Mouse (Mus musculus) C2C12 (cell line): ENCODE data around the gene Trim65. TPM values are rescaled to one million over a fixed set of nuclear protein-coding genes. Genes with fewer than 3 reads are reported as not detected.

ENCODE experiments used
- H3K27me3 ChIP-seq: one replicate; pipeline ENCODE4 v1.6.1; 2011; ENCODE audit not compliant: control insufficient read depth, insufficient read depth, insufficient read length
- H3K36me3 ChIP-seq: one replicate; pipeline ENCODE4 v1.6.1; 2011; ENCODE audit not compliant: control insufficient read depth, insufficient read depth
- H3K4me3 ChIP-seq: one replicate; pipeline ENCODE4 v1.5.1; 2011; ENCODE audit warnings: mild to moderate bottlenecking, control low read depth; ENCODE audit not compliant: poor library complexity, insufficient read depth, severe bottlenecking
- H3K79me2 ChIP-seq: one replicate; pipeline ENCODE4 v1.6.1; 2011; ENCODE audit not compliant: control insufficient read depth, insufficient read depth
- H3K79me3 ChIP-seq: one replicate; pipeline ENCODE4 v1.6.1; 2011; ENCODE audit warnings: low read depth, control low read depth
- H3ac ChIP-seq: one replicate; pipeline ENCODE3; 2011; ENCODE audit warnings: low read depth; ENCODE audit not compliant: control insufficient read depth, insufficient read length
- CEBPB ChIP-seq: IDR thresholded peaks from one replicate; pipeline ENCODE4 v1.6.1; 2011; ENCODE audit warnings: low read depth, mild to moderate bottlenecking, control low read depth, moderate library complexity
- CTCF ChIP-seq: IDR thresholded peaks from one replicate; pipeline ENCODE4 v1.5.1; 2011; ENCODE audit not compliant: control insufficient read depth, insufficient read depth, insufficient read length
- FOSL1 ChIP-seq: IDR thresholded peaks from one replicate; pipeline ENCODE4 v1.8.0; 2011; ENCODE audit warnings: mild to moderate bottlenecking, low read length; ENCODE audit not compliant: poor library complexity, insufficient read depth, severe bottlenecking
- MAX ChIP-seq: IDR thresholded peaks from one replicate; pipeline ENCODE4 v1.6.1; 2011; ENCODE audit warnings: mild to moderate bottlenecking, control low read depth
- MYOD1 ChIP-seq: IDR thresholded peaks from one replicate; pipeline ENCODE4 v1.6.1; 2011; ENCODE audit warnings: low read depth; ENCODE audit not compliant: control insufficient read depth, insufficient read length
- MYOG ChIP-seq: IDR thresholded peaks from one replicate; pipeline ENCODE4 v1.6.1; 2011; ENCODE audit not compliant: control insufficient read depth, insufficient read length; ENCODE audit errors: extremely low read depth
- USF1 ChIP-seq: IDR thresholded peaks from one replicate; pipeline ENCODE4 v1.6.1; 2011; ENCODE audit warnings: low read depth, mild to moderate bottlenecking, control low read depth, moderate library complexity
- polyA plus RNA-seq: library from polyadenylated mRNA; unstranded; fragments of >200 nt; fragmentation: generic; extraction: Trizol; gene quantifications from one replicate; pipeline ENCODE4 v1.2.1, GENCODE M21; 2012; ENCODE audit warnings: missing spikeins

The Trim65 gene
- polyA plus RNA-seq, 1 experiment: 2.7 TPM

- Histone ChIP-seq H3K27me3 (no peaks in the 10 kb centered on the region), H3K4me3 (no peak overlapping the region), H3K79me2 (peaks cover 22% of the 10 kb centered on the region), H3K36me3 (peaks cover 52% of the 10 kb centered on the region), H3ac (no peak overlapping the region), H3K79me3 (peaks cover 3% of the 10 kb centered on the region)
- no peak for TF ChIP-seq MYOD1
- no peak for TF ChIP-seq MAX
- no peak for TF ChIP-seq CTCF
- no peak for TF ChIP-seq FOSL1
- TF ChIP-seq MYOG: no peak
These were observed 47.7 kb downstream of the Trim65 start for GRCm38 (mm10) chr11:116083096-116083672.

DNA sequence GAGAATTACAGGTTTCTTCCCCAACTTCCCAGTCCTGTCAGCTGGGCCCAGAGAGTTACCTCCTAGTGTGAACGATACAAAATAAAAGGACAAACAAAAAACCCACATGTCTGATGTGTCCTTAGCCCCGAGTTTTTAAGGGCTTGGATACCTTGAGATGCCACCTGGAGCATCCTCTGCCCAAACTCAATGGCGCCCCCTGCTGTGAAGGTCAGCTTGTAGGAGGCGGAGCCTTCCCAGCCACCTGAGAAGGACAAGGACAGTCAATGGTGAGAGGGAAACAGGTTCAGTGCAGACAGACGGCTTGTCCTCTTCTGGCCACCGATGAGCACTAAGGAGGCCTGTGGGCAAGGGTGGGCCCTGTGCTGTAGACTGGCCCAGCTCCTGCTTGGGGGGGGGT is 49.8 kb downstream of the Trim65 start:
- no peak overlapping the region for H3ac ChIP-seq
- no peak for TF ChIP-seq MYOG
- TF ChIP-seq FOSL1: no peak
- TF ChIP-seq CTCF: no peak
- no peak for TF ChIP-seq MYOD1
- no peak for TF ChIP-seq USF1
- no peak for TF ChIP-seq CEBPB
- TF ChIP-seq MAX: no peak
- H3K36me3 ChIP-seq: peaks cover 52% of the 10 kb centered on the region
- H3K4me3 ChIP-seq: no peak overlapping the region
- peaks cover 18% of the 10 kb centered on the region for H3K79me2 ChIP-seq
- H3K79me3 ChIP-seq: peaks cover 1% of the 10 kb centered on the region
- H3K27me3 ChIP-seq: no peaks in the 10 kb centered on the region

DNA sequence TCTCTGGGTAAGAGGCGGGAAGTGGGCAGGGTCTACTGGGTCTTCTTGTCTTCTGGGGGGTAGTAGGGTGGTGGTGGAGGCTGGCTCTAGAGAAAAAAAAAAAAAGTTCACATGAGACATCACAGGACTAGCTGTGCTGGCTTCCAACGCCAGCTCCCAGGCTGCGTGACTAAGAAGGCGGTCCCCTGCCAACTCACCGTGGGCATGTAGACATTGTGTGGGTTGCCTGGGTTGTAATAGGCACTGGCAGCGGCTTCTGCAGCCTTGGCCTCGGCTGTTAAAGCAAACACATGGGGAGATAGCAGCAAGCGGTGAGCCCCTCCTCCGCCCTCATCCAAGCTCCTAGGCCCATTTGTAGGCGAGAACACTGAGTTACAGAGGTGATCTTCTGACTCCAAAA is 51.4 kb downstream of the Trim65 start:
- Histone ChIP-seq H3K79me3 (no peaks in the 10 kb centered on the region), H3K4me3 (no peak overlapping the region), H3K79me2 (peaks cover 2% of the 10 kb centered on the region), H3ac (no peak overlapping the region), H3K36me3 (peaks cover 50% of the 10 kb centered on the region), H3K27me3 (no peaks in the 10 kb centered on the region)
- TF ChIP-seq MAX: no peak
- TF ChIP-seq USF1: no peak
- TF ChIP-seq MYOG: no peak
- no peak for TF ChIP-seq FOSL1

GRCm38 (mm10) chr11:116078676-116079320 is 52.1 kb downstream of the Trim65 start:
- Histone ChIP-seq H3K27me3 (no peaks in the 10 kb centered on the region), H3K4me3 (no peak overlapping the region), H3K79me3 (no peaks in the 10 kb centered on the region), H3K79me2 (no peaks in the 10 kb centered on the region), H3K36me3 (peaks cover 44% of the 10 kb centered on the region), H3ac (no peak overlapping the region)
- no peak for TF ChIP-seq CTCF
- no peak for TF ChIP-seq FOSL1
- TF ChIP-seq CEBPB: no peak
- TF ChIP-seq MYOD1: no peak
- no peak for TF ChIP-seq USF1
- no peak for TF ChIP-seq MAX
- TF ChIP-seq MYOG: no peak

- H3K79me2 ChIP-seq: no peaks in the 10 kb centered on the region
- TF ChIP-seq FOSL1 (no peak), MAX (no peak), CTCF (no peak), MYOD1 (no peak), MYOG (no peak), CEBPB (no peak), USF1 (no peak)
- H3ac ChIP-seq: no peak overlapping the region
- no peak overlapping the region for H3K4me3 ChIP-seq
- peaks cover 38% of the 10 kb centered on the region for H3K36me3 ChIP-seq
- H3K79me3 ChIP-seq: no peaks in the 10 kb centered on the region
- H3K27me3 ChIP-seq: no peaks in the 10 kb centered on the region
These were observed 52.7 kb downstream of the Trim65 start for GRCm38 (mm10) chr11:116078221-116078620.

DNA sequence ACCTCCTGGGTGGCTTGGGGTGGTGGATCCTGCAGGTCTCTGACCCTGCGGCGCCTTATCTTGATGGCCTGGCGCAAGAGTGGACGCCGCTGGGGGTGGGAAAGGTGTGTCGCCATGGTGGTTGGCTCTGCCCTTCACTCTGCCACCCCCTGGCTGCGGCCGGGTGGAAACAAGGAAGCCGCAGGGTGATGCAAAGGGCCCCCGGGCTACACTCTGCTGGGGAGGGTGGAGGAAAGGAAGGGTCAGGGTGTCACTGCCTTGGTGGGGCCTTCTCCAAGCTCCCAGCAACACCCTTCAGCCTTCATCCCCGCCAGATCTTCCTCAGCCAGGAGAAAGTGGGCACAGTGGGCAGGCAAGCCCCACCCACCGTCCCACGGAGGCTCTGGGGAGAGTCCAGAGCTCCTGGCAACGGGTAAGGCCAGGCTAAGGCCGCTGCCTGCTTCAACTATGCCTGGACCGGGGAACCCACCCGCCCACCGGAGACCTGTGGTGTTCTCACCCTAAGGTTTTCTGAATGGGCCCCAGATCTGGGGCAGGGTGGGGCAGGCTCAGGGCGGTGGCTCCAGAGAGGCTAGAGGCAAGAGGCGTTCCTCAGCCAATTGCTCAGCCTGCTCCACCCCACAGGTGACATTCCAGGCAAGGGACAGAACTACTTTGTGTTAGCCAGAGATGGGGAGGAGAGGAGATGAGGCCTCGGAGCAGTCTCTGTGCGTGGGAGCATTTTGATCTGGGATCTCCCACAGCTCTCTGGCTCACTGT is 53.3 kb downstream of the Trim65 start, which contains the start of gene Unc13d:
Unc13d (minus strand) TSS at position 516 of the 759 bp plus-strand sequence.
- no peaks in the 10 kb centered on the region for H3K79me2 ChIP-seq
- H3K36me3 ChIP-seq: peaks cover 36% of the 10 kb centered on the region
- no peak within 1 kb of the TSS for H3ac ChIP-seq
- H3K27me3 ChIP-seq: no peaks in the 10 kb centered on the region
- H3K79me3 ChIP-seq: no peaks in the 10 kb centered on the region
- no peak within 1 kb of the TSS for H3K4me3 ChIP-seq
- TF ChIP-seq FOSL1: no peak
- TF ChIP-seq CTCF: no peak
- TF ChIP-seq MYOD1: no peak
- TF ChIP-seq MAX: no peak
- TF ChIP-seq CEBPB: no peak
- no peak for TF ChIP-seq USF1
- no peak for TF ChIP-seq MYOG
